8 mouse cellular contexts compared by ENCODE assay signal in genomic region chr19:4793831-4794422, GRCm38 (mm10). TPM values are rescaled to one million over a fixed set of nuclear protein-coding genes. Genes with fewer than 3 reads are reported as not detected.
DNase-seq lines count a peak whose midpoint lies in the region; ATAC-seq and TF ChIP-seq lines count a peak whose summit lies in the region.

Rbm4 (minus strand) TSS chr19:4793901.

- H3K4me2 ChIP-seq in hindbrain, postnatal 0 days (ENCODE audit: low read depth, low read length) = peak within 1 kb of the TSS; percentile 86

- peak within 1 kb of the TSS; percentile 70 for H3K9ac ChIP-seq in hindbrain, postnatal 0 days (replicated peaks; ENCODE audit: low read length)

- H3K27me3 ChIP-seq in hindbrain, postnatal 0 days (ENCODE audit: insufficient read depth, low read length) = no peaks in the 10 kb centered on the region

- peaks cover 7% of the 10 kb centered on the region for H3K4me1 ChIP-seq in hindbrain, postnatal 0 days (ENCODE audit: insufficient read depth, low read length)

- no peaks in the 10 kb centered on the region for H3K36me3 ChIP-seq in hindbrain, postnatal 0 days (ENCODE audit: insufficient read depth, low read length)

- TF ChIP-seq CTCF in gastrocnemius, adult 2 months (IDR thresholded peaks at IDR 0.05) = no peak
- TF ChIP-seq CTCF in hindbrain, postnatal 0 days (IDR thresholded peaks at IDR 0.05; ENCODE audit: low read depth) = no peak; the same call in 1 of the 2 replicates
- TF ChIP-seq CTCF in left cerebral cortex, adult 2 months (IDR thresholded peaks at IDR 0.05) = no peak

- no peaks in the 10 kb centered on the region for H3K9me3 ChIP-seq in hindbrain, postnatal 0 days (ENCODE audit: low read length)

- H3K4me3 ChIP-seq in gastrocnemius, adult 2 months = peak within 1 kb of the TSS; percentile 94
- peak within 1 kb of the TSS; percentile 78 for H3K4me3 ChIP-seq in hindbrain, postnatal 0 days (ENCODE audit: low read length)
- H3K4me3 ChIP-seq in left cerebral cortex, adult 2 months = peak within 1 kb of the TSS; percentile 90

- 0% methylated on average over 31 of the region's 31 CpGs for WGBS in hindbrain, postnatal 0 days

- ATAC-seq in common myeloid progenitor, adult 5-6 weeks (replicated peaks; ENCODE audit: low read depth, poor library complexity, severe bottlenecking) = peak; percentile 98
- ATAC-seq in hindbrain, postnatal 0 days = peak; percentile 100
- peak; percentile 99 for ATAC-seq in megakaryocyte, adult 5-6 weeks (ENCODE audit: poor library complexity, severe bottlenecking)

- H3K27ac ChIP-seq in gastrocnemius, adult 2 months = peak within 1 kb of the TSS; percentile 93
- H3K27ac ChIP-seq in hindbrain, postnatal 0 days = peak within 1 kb of the TSS; percentile 87
- peak within 1 kb of the TSS; percentile 83 for H3K27ac ChIP-seq in left cerebral cortex, adult 2 months

- DNase-seq in ZHBTc4 (ENCODE audit: low read depth, low spot score) = peak; percentile 99
- DNase-seq in gastrocnemius, adult 2 months = peak; percentile 96
- DNase-seq in hindbrain, postnatal 0 days (ENCODE audit: low spot score) = peak; percentile 99
- peak; percentile 96 to 98 for DNase-seq in left cerebral cortex, adult 2 months (ENCODE audit: extremely low spot score in 1 of 2, low spot score in 2 of 2)
- peak; percentile 99 for DNase-seq in right cerebral cortex, adult 2 months (ENCODE audit: low spot score in 2 of 2)
- peak; percentile 99 for DNase-seq in urinary bladder, postnatal 14 days (ENCODE audit: low spot score)

- intact Hi-C loops in gastrocnemius, adult 2 months (cut with DNase I) = loop anchor here (1.0 to 5.0 kb wide), 2 partner anchors 17 to 37 kb away; partner anchors contain the start of genes Gm21992, Rbm14 and Rbm4b
- intact Hi-C loops in left cerebral cortex, adult 2 months (cut with DNase I) = loop anchor here (1.0 kb wide), 1 partner anchor 45 kb away; the partner anchor contains the start of genes Ccdc87 and Ccs

RNA-seq across cellular contexts. Expression of gene Rbm4, which starts in this region (rescaled TPM):
- 70.3 and 72.6 TPM in 2 replicates for total RNA-seq in common myeloid progenitor, adult 5-6 weeks (2017)
- 10 to 100 TPM; 32.1 to 35.5 TPM for total RNA-seq in gastrocnemius, adult 2 months (2021)
- total RNA-seq in hindbrain, postnatal 0 days (2014; rRNA removed) = 85.3 and 85.6 TPM in 2 replicates
- polyA plus RNA-seq in hindbrain, postnatal 0 days (2015; fragmentation: Nextera tagmentation; extraction: Ambion mirVana) = 39.7 and 40.9 TPM in 2 replicates
- total RNA-seq in left cerebral cortex, adult 2 months (2021) = 100 to 1,000 TPM in 1 of 2 experiments, 10 to 100 TPM in 1; 93.1 to 112 TPM
- total RNA-seq in megakaryocyte, adult 5-6 weeks (2015) = 22.5 and 30.0 TPM in 2 replicates
- 45.2 and 51.7 TPM in 2 replicates for total RNA-seq in megakaryocyte, adult 5-6 weeks (2017)

Comparison
In these comparisons a context has a peak if more than half of its experiments do, and no peak if none do; other contexts are left out.
1. Peak in every context shown above with its lines: DNase-seq, ATAC-seq, H3K4me3 ChIP-seq and H3K27ac ChIP-seq.